Mouse (Mus musculus) ES-Bruce4 (cell line): ENCODE data around the gene Gzma. TPM values are rescaled to one million over a fixed set of nuclear protein-coding genes. Genes with fewer than 3 reads are reported as not detected.

Source experiments
- H3K27ac ChIP-seq: 2 replicates; pipeline ENCODE4 v1.5.1; 2012; ENCODE audit warnings: low read length, inconsistent platforms; ENCODE audit not compliant: insufficient read depth
- H3K27me3 ChIP-seq: 2 replicates; pipeline ENCODE4 v1.6.1; 2012; ENCODE audit warnings: mild to moderate bottlenecking, low read length, inconsistent platforms; ENCODE audit not compliant: control insufficient read depth, poor library complexity, insufficient read depth, severe bottlenecking
- H3K36me3 ChIP-seq: 2 replicates; pipeline ENCODE4 v1.6.1; 2012; ENCODE audit warnings: inconsistent platforms, mild to moderate bottlenecking, low read length, moderate library complexity; ENCODE audit not compliant: control insufficient read depth, poor library complexity, insufficient read depth, severe bottlenecking
- H3K4me1 ChIP-seq: one replicate; pipeline ENCODE4 v1.8.1; 2011; ENCODE audit warnings: low read length; ENCODE audit not compliant: control insufficient read depth, insufficient read depth
- H3K4me3 ChIP-seq: 2 replicates; pipeline ENCODE4 v1.5.1; 2011; ENCODE audit warnings: low read depth, mild to moderate bottlenecking, low read length
- H3K9ac ChIP-seq: 2 replicates; pipeline ENCODE4 v1.6.1; 2012; ENCODE audit warnings: low read depth, mild to moderate bottlenecking, inconsistent platforms; ENCODE audit not compliant: poor library complexity, severe bottlenecking
- H3K9me3 ChIP-seq: replicated peaks from 2 replicates; pipeline ENCODE4 v1.6.1; 2012; ENCODE audit warnings: mild to moderate bottlenecking, low read length, inconsistent platforms; ENCODE audit not compliant: control insufficient read depth, poor library complexity, insufficient read depth, severe bottlenecking
- CTCF ChIP-seq: IDR thresholded peaks from one replicate; pipeline ENCODE4 v1.8.1; 2011; ENCODE audit warnings: low read depth, low read length
- EP300 ChIP-seq: IDR thresholded peaks from 2 replicates; pipeline ENCODE4 v1.6.1; 2011; ENCODE audit warnings: low read depth, low read length; ENCODE audit not compliant: insufficient read depth
- POLR2A ChIP-seq: IDR thresholded peaks from one replicate; pipeline ENCODE4 v1.8.1; 2011; ENCODE audit warnings: low read length; ENCODE audit not compliant: insufficient read depth
- polyA plus RNA-seq: library from polyadenylated mRNA; stranded (reverse); fragments of >200 nt; gene quantifications from 2 replicates; pipeline ENCODE4 v1.2.4, GENCODE M21; 2011; ENCODE audit warnings: low read depth; ENCODE audit not compliant: missing spikeins, insufficient read depth, insufficient read length

Gzma gene
- polyA plus RNA-seq, 1 experiment = not detected

DNA sequence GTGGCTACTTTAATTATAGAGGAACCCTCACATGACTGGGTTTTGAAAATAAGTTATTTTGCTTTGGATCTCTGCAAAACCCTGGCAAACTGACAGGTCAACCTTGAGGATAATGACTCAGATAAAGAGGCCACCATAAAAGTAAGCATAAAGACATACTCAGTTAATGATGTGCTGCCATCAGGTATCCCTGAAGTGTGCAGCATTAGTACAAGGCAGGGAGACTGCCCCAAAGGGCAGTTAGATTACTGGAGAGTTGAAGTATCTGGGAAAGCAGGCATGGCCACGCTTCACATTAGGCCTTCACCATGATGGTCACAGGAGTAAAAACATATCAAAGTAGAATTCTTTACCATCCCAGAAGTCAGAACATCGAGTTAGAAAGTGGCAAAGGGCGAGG is 55.9 kb downstream of the Gzma start:
- H3K9ac ChIP-seq = no peak overlapping the region
- no peaks in the 10 kb centered on the region for H3K27me3 ChIP-seq
- no peak overlapping the region for H3K27ac ChIP-seq
- no peaks in the 10 kb centered on the region for H3K4me1 ChIP-seq
- TF ChIP-seq EP300 (no peak), POLR2A (no peak), CTCF (no peak)
- H3K9me3 ChIP-seq = no peaks in the 10 kb centered on the region
- no peak overlapping the region for H3K4me3 ChIP-seq
- no peaks in the 10 kb centered on the region for H3K36me3 ChIP-seq

Other genes starting within 250 kb of the Gzma start
- 136 and 159 TPM in 2 replicates for gene Mtrex, start 173.6 kb downstream of the Gzma start, polyA plus RNA-seq
- gene Dhx29, start 173.5 kb downstream of the Gzma start, polyA plus RNA-seq = 33.3 and 34.9 TPM in 2 replicates
- 0.52 and 0.78 TPM in 2 replicates for gene Ccno, start 113.2 kb downstream of the Gzma start, polyA plus RNA-seq
- not detected in 2 replicates for gene Mcidas, start 107.1 kb downstream of the Gzma start, polyA plus RNA-seq
- not detected in 2 replicates for gene Cdc20b, start 65.9 kb downstream of the Gzma start, polyA plus RNA-seq
- 22.1 and 24.1 TPM in 2 replicates for gene Gpx8, start 54.6 kb downstream of the Gzma start, polyA plus RNA-seq
- not detected in 2 replicates for gene Esm1, start 108.7 kb upstream of the Gzma start, polyA plus RNA-seq
- not detected in 2 replicates for gene Gzmk, start 124.9 kb upstream of the Gzma start, polyA plus RNA-seq
- 11.4 and 12.5 TPM in 2 replicates for gene BC067074, start 192.2 kb upstream of the Gzma start, polyA plus RNA-seq